Mouse (Mus musculus): Measurements from ENCODE around the gene Pdlim7.

Pdlim7 gene

DNA sequence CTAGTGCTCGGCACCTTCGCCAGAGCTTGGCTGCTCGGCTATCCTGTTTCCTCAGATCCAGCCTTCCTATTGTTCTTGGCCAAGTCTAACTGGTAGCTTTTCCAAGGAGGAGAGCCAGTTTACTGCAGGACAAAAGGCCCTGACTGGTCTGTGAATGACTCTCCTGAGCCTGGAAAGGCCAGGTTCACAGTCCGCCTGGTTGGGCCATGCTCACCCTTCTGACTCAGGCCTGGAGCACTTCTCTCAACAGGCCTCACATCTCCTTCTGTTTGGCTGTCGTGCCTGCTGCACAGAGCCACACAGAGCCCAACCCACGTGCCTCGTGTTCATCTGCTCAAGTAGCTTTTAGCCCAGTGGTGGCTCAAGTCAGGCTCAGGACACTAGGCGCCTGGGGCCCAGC, 9.3 kb upstream of the Pdlim7 start:
- DNase-seq (ENCODE audit: low spot score in 2 of 2), result no peak

- DNase-seq (ENCODE audit: low spot score in 2 of 2), result no peak
Observed at GRCm38 (mm10) chr13:55519606-55520005, 6.1 kb upstream of the Pdlim7 start.

- peak in 1 of 2 experiments; percentile 95 for DNase-seq (ENCODE audit: low spot score in 2 of 2)
Observed at GRCm38 (mm10) chr13:55516955-55517354, 3.5 kb upstream of the Pdlim7 start.

DNA sequence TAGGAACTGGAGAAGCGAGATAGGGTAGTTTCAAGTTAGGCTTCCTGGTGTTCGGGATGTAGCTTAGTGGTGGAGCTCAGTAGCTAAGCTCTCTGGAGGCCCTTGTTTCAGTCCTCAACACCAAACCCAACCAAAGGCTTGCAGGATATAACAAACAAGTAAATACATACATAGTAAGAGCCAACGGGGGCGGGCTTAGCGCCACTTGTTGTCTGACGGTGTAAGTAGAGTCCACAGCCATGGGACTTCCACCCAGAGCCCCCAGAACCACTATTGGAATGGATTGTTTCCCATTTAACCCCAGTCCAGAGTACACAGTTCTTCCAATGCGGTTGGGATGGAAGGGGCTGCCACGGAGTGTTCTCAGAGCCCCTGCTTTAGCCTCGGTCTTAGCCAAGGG, 352 bp upstream of the Pdlim7 start:
- no peak for DNase-seq (ENCODE audit: low spot score in 2 of 2)

DNA sequence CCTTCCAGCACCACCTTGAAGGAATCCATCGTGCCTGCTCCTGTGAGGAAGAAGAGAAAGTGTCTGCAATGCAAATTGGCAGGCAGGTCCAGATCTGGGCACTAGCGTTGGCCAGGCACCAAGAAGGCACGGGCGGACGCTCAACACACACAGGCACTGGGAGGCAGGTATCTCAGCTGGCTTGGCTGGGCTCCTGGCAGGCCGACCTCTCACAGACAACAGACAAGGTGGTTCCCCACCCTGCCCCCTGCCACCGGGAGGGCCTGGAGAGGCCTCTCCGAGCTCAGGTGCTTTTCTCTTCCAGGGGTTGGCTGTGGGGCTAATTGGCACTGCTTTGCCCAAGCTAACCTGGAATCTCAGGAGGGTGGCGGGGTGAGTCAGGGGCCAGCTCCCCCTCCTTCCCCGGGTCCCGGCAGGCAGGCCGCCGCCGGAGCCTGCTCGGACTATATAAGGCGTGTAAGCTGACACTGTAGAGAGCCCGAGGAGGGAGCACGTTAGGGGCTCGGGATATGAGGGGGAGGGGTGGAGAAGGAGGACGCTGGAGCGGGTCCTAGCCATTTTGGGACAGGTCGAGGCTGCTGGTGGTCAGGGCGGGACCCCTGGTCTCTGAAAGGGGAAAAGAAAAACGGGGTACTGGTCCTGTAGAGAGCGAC, 971 bp downstream of the Pdlim7 start:
- no peak for DNase-seq (ENCODE audit: low spot score in 2 of 2)

DNA sequence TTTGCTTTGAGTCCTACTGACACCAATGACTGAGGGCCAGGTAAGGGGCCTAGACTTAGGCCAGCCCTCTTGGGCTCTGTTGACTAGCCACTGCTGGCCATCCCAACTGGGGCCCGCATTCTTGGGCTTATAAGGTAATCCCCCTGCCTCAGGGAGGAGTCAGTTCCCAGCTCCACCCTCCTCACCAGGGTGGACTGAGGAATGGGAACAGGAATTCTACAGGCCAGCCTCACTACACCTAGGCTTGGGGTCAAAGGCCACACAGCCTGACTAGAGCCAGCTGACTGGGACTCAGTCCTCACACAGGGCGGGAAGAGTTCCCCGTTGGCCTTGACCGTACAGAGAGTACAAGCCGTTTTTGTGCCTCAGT, 2.0 kb downstream of the Pdlim7 start:
- no peak for DNase-seq (ENCODE audit: low spot score in 2 of 2)

GRCm38 (mm10) chr13:55510668-55511491, 2.6 kb downstream of the Pdlim7 start:
- DNase-seq (ENCODE audit: low spot score in 2 of 2), result no peak

DNA sequence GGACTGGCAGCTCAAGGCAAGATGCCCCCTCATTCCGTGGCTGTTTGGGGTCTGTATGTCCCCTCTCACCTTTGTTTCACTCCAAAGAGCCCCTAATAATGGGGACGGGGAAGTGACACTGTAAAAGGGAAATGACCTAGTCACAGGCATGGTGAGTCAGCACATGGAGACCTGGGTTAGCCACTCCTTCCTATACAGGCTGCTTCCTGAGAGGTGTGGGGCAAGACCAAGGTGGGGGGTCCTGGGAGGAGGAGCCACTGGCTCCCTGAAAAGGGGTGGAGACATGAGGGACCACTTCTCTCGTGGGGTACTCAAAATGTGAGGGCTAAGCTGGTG, 3.2 kb downstream of the Pdlim7 start:
- DNase-seq (ENCODE audit: low spot score in 2 of 2), result no peak

GRCm38 (mm10) chr13:55508531-55508930, 4.9 kb downstream of the Pdlim7 start:
- no peak for DNase-seq (ENCODE audit: low spot score in 2 of 2)

GRCm38 (mm10) chr13:55507877-55508276, 5.6 kb downstream of the Pdlim7 start:
- no peak for DNase-seq (ENCODE audit: low spot score in 2 of 2)

DNA sequence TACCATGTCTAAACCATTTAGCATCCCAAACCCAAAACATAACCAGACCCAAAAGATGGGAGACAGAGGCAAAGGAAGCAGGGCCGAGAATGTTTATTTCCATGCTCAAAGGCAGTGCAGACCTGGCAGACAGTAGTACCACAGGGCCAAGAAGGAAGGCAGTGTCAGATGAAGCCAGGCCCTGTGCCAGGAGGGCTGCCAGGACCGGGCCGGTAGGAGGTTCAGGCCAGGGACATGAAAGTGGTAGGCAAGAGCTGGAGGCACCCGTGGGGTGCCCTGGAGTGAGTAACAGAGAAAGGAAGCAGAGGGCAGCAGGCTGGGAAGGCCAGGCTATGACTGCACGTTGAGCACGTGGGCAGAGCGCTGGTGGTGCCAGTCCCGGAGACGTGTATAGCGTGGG, 6.8 kb downstream of the Pdlim7 start:
- DNase-seq (ENCODE audit: low spot score in 2 of 2), result no peak

DNA sequence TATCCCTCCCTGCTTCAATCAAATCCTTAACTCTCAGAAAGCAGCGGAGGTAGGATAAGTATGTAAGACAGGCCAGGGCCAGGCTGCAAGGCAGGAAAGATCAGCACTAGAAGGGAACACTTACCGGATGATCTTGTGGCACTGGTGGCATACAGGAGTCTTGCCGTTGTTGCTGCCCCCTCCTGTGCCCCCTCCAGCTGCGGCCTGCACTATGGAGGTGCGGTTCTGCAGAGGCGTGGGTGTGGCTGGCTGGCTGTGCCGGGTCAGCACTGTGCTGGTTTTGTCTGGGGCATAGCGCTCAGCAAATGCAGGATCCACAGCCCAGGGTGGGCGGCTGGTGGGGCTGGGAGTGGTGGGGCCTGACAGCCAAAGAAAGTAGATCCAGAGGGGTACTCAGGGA, 7.7 kb downstream of the Pdlim7 start:
- no peak for DNase-seq (ENCODE audit: low spot score in 2 of 2)

- DNase-seq (ENCODE audit: low spot score in 2 of 2), result no peak
Observed at GRCm38 (mm10) chr13:55504390-55504789, 9.1 kb downstream of the Pdlim7 start.

DNA sequence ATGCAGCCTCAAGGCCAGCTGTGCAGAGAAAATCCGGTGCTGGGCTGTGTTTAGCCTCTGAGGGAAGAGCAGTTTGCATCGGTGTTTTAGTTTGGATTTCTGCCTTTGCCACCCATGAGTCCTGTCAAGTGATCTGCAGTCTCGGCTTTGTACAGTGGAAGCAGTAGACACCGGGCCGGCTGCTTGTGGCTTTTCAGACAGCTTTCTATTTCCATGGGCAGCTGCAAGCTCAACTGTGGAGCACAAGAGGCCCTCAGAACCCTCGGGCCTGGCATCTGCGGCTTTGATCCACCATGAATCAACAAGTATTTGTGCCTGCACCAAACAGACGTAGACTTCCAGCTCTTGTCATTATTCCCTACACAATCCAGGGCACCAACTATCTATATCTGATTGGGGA, 11.1 kb downstream of the Pdlim7 start:
- DNase-seq (ENCODE audit: low spot score in 2 of 2), result no peak

GRCm38 (mm10) chr13:55500575-55500974, 12.9 kb downstream of the Pdlim7 start:
- DNase-seq (ENCODE audit: low spot score in 2 of 2), result no peak

- DNase-seq (ENCODE audit: low spot score in 2 of 2), result no peak
Observed at GRCm38 (mm10) chr13:55498906-55499305, 14.6 kb downstream of the Pdlim7 start.

DNA sequence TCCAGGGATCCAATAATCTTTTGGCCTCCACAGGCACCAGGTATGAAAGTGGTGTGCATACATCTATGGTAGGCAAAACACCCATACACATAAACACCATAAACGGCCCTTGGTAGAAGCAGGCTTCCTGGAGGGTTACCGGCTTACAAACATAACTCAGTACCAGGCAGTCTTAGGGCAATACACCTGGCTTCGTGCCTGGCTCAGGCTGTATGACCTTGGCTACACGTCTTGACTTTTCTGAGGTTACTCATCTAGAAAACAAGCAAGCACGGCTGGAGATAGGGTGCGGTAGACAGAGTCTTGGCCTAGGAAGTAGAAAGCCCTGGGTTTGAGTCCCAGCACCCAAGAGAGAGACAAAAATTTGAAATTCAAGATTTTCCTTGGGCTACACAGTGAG, 16.8 kb downstream of the Pdlim7 start:
- no peak for DNase-seq (ENCODE audit: low spot score in 2 of 2)

DNA sequence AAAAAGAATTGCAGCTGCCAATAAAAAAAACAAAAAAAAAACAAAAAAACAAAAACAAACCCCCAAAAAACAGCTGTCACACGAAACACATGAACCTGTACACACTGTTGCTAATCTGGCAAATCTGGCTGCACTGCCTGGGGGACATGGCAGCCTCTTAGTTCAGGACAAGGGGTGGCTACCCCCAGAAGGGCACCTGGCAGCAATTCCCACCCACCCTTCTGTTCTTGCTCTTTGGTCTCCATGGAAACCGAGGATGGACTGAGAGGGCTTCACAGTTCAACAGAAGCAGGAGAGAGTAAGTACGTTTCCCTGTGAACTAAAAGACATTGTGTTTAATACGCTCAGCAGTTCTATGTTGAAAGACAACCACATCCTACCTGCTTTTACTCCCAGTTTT, 17.8 kb downstream of the Pdlim7 start:
- DNase-seq (ENCODE audit: low spot score in 2 of 2), result no peak

DNA sequence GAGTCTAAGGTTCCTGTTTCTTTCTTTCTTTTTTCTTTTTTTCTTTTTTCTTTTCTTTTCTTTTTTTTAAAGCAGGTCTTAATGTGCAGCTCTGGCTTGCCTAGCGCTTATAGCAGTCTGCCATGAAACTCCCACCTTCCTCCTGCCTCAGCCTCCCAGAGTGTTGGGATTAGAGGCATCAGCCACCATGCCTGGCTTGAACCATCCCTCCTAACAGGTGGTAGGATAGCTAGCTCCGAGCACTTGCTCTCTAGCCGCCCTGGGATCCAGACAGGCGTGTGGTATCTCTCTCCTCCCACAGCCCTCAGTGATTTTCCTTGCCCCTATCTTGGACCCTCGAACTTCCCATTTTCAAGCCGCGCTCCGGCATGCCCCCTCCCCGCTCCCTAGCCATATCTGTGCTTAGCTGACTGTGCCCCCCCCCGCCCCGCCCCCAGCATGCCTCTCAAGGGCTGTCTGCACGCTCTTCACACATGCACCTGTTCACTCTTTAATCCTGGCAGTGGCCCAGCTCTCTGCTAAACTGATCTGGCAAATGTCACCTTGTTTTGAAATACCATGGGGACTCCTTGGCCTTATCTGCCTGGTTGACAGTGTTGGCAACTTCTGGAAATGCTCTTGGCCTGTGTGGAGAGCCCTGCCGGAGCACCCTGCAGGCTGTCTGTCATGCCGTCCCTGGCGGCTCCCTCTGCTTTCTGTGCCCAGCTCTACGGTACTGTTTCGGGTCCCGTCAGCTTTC, 18.4 kb downstream of the Pdlim7 start:
- peak in 1 of 2 experiments; percentile 28 for DNase-seq (ENCODE audit: low spot score in 2 of 2)

GRCm38 (mm10) chr13:55494257-55494656, 19.2 kb downstream of the Pdlim7 start:
- DNase-seq (ENCODE audit: low spot score in 2 of 2), result no peak

GRCm38 (mm10) chr13:55487578-55488498, 25.6 kb downstream of the Pdlim7 start, which contains the start of gene Dbn1:
TSS of gene Dbn1 (minus strand) at chr13:55488111.
- DNase-seq (ENCODE audit: low spot score in 2 of 2), result no peak
